Mouse (Mus musculus) stomach, embryonic 15.5 days (tissue): ENCODE data around the gene Nr5a2. TPM values are rescaled to one million over a fixed set of nuclear protein-coding genes. Genes with fewer than 3 reads are reported as not detected.

Experiments
- ATAC-seq: fragments of 200-750 bp; cut with Nextera tagmentation; 2 replicates; pipeline ENCODE4 v1.8.0; 2017; ENCODE audit warnings: low read depth, moderate number of reproducible peaks, moderate TSS enrichment; ENCODE audit not compliant: insufficient read depth, low FRiP score
- H3K27ac ChIP-seq: fragments of 300-500 bp; sonication (generic); 2 replicates; pipeline ENCODE4 v1.5.1; 2015; ENCODE audit warnings: mild to moderate bottlenecking, inconsistent platforms
- H3K27me3 ChIP-seq: fragments of 300-500 bp; sonication (generic); replicated peaks from 2 replicates; pipeline ENCODE4 v1.6.1; 2015; ENCODE audit warnings: inconsistent platforms
- H3K36me3 ChIP-seq: fragments of 300-500 bp; sonication (generic); 2 replicates; pipeline ENCODE4 v1.6.1; 2015; ENCODE audit warnings: inconsistent platforms
- H3K4me1 ChIP-seq: fragments of 300-500 bp; sonication (generic); 2 replicates; pipeline ENCODE4 v1.6.1; 2015; ENCODE audit warnings: inconsistent platforms
- H3K4me2 ChIP-seq: fragments of 300-500 bp; sonication (generic); 2 replicates; pipeline ENCODE4 v1.6.1; 2015; ENCODE audit warnings: mild to moderate bottlenecking, inconsistent platforms
- H3K4me3 ChIP-seq: fragments of 300-500 bp; sonication (generic); replicated peaks from 2 replicates; pipeline ENCODE4 v1.5.1; 2015; ENCODE audit warnings: inconsistent platforms
- H3K9ac ChIP-seq: fragments of 300-500 bp; sonication (generic); 2 replicates; pipeline ENCODE4 v1.6.1; 2015; ENCODE audit warnings: inconsistent platforms
- H3K9me3 ChIP-seq: fragments of 300-500 bp; sonication (generic); 2 replicates; pipeline ENCODE4 v1.6.1; 2016; ENCODE audit warnings: inconsistent platforms
- WGBS: fragments of 180-500 bp; shearing (Covaris S2); methylation state at CpG from one replicate; pipeline ENCODE4 v1.1.7; 2015; 5-methylcytosine and 5-hydroxymethylcytosine counted together
- polyA plus RNA-seq: library from polyadenylated mRNA; unstranded; fragments of >200 nt; fragmentation: Nextera tagmentation; extraction: Ambion mirVana; gene quantifications from 2 replicates; pipeline ENCODE4 v1.2.1, GENCODE M21; 2015

Nr5a2 gene
- 6.3 and 8.1 TPM in 2 replicates for polyA plus RNA-seq

DNA sequence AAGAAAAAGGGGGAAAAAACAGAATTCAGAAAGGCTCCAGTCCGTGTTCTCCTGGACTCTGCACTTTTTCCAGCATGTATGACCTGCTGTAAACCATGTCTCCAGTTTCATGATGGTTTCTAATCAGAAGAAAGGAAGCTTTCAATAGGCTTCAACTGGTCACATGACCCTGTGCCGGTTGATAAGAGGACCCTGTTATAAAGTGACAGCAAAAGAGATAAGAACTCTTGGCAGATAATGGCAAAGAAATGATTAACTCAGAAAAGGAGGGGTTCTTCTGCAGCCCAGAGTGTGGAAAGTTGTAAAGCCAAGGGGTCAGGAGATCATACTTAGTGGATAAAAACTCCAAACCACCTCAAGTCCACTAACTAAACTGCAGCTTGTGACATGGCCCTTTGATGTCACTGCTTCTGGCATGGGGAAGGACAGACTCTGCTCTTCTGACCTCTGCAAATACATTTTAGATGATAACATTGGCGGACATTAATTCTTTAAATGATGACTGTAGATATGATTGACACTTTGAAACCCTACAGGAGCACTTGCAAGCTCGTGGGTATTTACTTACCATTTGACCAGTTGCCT, at the start of gene Nr5a2:
Gene Nr5a2, minus strand, starts transcription at position 21 of the 585 bp plus-strand sequence.
- Histone ChIP-seq H3K27me3 (peaks cover 7% of the 10 kb centered on the region), H3K4me1 (no peaks in the 10 kb centered on the region)
- 30% methylated on average over 4 of the region's 4 CpGs for WGBS

GRCm38 (mm10) chr1:137008726-137009239, 48.5 kb upstream of the Nr5a2 start:
- Histone ChIP-seq H3K27me3 (no peaks in the 10 kb centered on the region), H3K9me3 (no peaks in the 10 kb centered on the region), H3K36me3 (no peaks in the 10 kb centered on the region), H3K4me2 (no peak overlapping the region), H3K4me3 (no peak overlapping the region), H3K4me1 (no peaks in the 10 kb centered on the region), H3K9ac (no peak overlapping the region), H3K27ac (no peak overlapping the region)
- 56% methylated on average over 6 of the region's 6 CpGs for WGBS
- ATAC-seq: no peak

More for the DNA sequence above, at the start of gene Nr5a2:
- Histone ChIP-seq H3K9ac (no peak within 1 kb of the TSS), H3K9me3 (no peaks in the 10 kb centered on the region), H3K27ac (peak within 1 kb of the TSS; percentile 63; the same call in 1 of the 2 replicates), H3K36me3 (no peaks in the 10 kb centered on the region), H3K4me2 (no peak within 1 kb of the TSS), H3K4me3 (peak within 1 kb of the TSS; percentile 20; the same call in 1 of the 2 replicates)
- peak; percentile 72 for ATAC-seq

GRCm38 (mm10) chr1:137003816-137004215, 43.6 kb upstream of the Nr5a2 start:
- Histone ChIP-seq H3K4me1 (no peaks in the 10 kb centered on the region), H3K27ac (no peak overlapping the region), H3K9me3 (no peaks in the 10 kb centered on the region), H3K27me3 (no peaks in the 10 kb centered on the region), H3K4me2 (no peak overlapping the region), H3K9ac (no peak overlapping the region), H3K36me3 (no peaks in the 10 kb centered on the region), H3K4me3 (no peak overlapping the region)
- ATAC-seq: no peak
- WGBS: 89% methylated on average over 1 of the region's 1 CpGs

- H3K36me3 ChIP-seq: no peaks in the 10 kb centered on the region
- H3K9ac ChIP-seq: no peak overlapping the region
- 93% methylated on average over 1 of the region's 1 CpGs for WGBS
- no peak overlapping the region for H3K27ac ChIP-seq
- H3K27me3 ChIP-seq: no peaks in the 10 kb centered on the region
- ATAC-seq: no peak
- H3K4me1 ChIP-seq: no peaks in the 10 kb centered on the region
- no peak overlapping the region for H3K4me3 ChIP-seq
- H3K9me3 ChIP-seq: no peaks in the 10 kb centered on the region
- no peak overlapping the region for H3K4me2 ChIP-seq
Measured at GRCm38 (mm10) chr1:137003144-137003543, 42.9 kb upstream of the Nr5a2 start.

DNA sequence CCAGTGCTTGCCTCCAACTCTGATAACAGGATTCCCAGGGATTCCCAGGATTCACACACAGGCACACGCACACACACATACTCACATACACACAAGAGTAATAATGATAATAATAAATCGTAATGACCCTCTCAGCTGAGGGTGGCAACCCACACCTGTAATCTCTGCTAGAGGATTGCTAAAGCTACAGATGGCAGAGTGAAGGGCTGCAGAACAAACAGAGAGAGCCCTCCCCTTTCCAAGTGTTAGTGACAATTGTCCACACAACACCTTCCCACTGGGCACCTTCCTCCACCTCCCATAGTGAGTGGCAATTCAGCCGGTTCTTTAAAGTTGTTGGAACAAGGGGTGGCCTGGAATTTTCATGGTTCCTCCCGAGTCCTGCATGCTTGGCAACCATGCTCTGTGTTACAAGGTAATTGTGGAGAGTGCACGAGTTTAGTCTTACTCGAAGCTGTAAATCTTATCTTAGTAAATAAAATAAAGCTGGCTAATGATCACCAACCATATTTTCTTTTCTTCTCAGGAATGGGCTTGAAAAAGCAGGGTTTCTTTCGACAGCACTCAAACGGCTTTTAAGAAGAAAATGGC, 31.6 kb upstream of the Nr5a2 start:
- ATAC-seq: no peak
- H3K4me2 ChIP-seq: no peak overlapping the region
- no peaks in the 10 kb centered on the region for H3K27me3 ChIP-seq
- WGBS: 50% methylated on average over 8 of the region's 8 CpGs
- H3K4me1 ChIP-seq: no peaks in the 10 kb centered on the region
- no peak overlapping the region for H3K4me3 ChIP-seq
- H3K27ac ChIP-seq: no peak overlapping the region
- H3K9me3 ChIP-seq: no peaks in the 10 kb centered on the region
- H3K36me3 ChIP-seq: no peaks in the 10 kb centered on the region
- H3K9ac ChIP-seq: no peak overlapping the region

DNA sequence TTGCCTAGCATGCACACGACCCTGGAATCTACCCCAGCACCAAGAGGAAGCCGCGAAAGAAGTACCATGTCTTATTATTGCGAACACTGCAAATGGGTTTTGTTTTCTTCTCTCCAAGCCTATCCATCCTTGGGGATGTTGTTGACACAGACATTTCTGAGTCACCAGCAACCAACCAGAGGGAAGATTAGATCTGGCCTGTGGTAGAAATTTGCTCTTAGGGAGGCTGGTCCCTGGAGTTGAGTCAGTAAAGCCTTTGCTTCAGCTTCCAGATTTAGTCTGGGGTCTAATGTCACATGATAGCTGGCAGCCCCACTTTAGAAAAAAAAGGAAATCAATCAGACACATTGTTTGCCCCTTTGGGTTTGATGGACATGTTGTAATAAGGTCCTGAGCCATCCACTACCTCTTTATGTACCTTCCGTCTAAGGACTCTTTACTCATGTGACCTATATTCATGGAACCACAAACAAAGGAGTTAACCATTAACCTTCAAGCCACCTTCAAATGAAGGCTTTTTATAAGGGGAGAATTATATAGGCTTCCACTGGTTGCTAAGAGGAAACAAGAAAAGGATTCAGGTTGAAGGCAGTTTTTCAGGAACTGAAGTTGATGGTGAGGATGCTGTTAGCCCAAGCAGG, 20.1 kb upstream of the Nr5a2 start:
- peak; percentile 86 for ATAC-seq

GRCm38 (mm10) chr1:136977867-136978266, 17.6 kb upstream of the Nr5a2 start:
- ATAC-seq: no peak
- no peak overlapping the region for H3K27ac ChIP-seq
- WGBS: 76% methylated on average over 3 of the region's 3 CpGs

More for the DNA sequence above, 20.1 kb upstream of the Nr5a2 start:
- H3K9ac ChIP-seq: no peak overlapping the region
- WGBS: 53% methylated on average over 5 of the region's 5 CpGs
- H3K27ac ChIP-seq: no peak overlapping the region
- no peak overlapping the region for H3K4me3 ChIP-seq
- no peaks in the 10 kb centered on the region for H3K9me3 ChIP-seq
- H3K36me3 ChIP-seq: no peaks in the 10 kb centered on the region
- H3K27me3 ChIP-seq: no peaks in the 10 kb centered on the region
- H3K4me2 ChIP-seq: no peak overlapping the region
- H3K4me1 ChIP-seq: no peaks in the 10 kb centered on the region

GRCm38 (mm10) chr1:136974040-136974439, 13.8 kb upstream of the Nr5a2 start:
- Histone ChIP-seq H3K9ac (no peak overlapping the region), H3K4me1 (no peaks in the 10 kb centered on the region), H3K36me3 (no peaks in the 10 kb centered on the region), H3K4me2 (no peak overlapping the region), H3K4me3 (no peak overlapping the region), H3K27ac (no peak overlapping the region), H3K9me3 (no peaks in the 10 kb centered on the region), H3K27me3 (no peaks in the 10 kb centered on the region)
- WGBS: 66% methylated on average over 3 of the region's 3 CpGs
- no peak for ATAC-seq

More at GRCm38 (mm10) chr1:136977867-136978266, 17.6 kb upstream of the Nr5a2 start:
- Histone ChIP-seq H3K4me3 (no peak overlapping the region), H3K36me3 (no peaks in the 10 kb centered on the region), H3K4me1 (no peaks in the 10 kb centered on the region), H3K4me2 (no peak overlapping the region), H3K9me3 (no peaks in the 10 kb centered on the region), H3K27me3 (no peaks in the 10 kb centered on the region), H3K9ac (no peak overlapping the region)

DNA sequence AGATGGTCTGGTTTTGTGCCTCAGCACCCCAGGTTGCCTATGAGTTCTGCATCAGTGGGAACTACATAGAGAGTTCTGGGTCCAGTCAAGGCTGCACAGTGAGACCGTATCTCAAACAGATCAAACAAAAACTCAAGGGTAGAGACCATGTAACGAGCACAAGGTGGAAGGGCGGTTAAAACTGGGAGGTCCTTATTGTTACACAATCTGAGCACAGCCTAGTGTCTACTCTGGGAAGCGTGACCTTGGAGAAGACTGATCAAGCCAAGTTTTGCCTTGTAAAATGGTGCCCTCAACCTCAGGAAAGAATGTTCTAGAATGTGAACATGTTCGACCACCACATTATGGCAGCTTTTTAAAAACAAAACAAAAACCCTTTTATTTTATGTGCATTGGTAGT, 12.8 kb upstream of the Nr5a2 start:
- ATAC-seq: no peak
- no peak overlapping the region for H3K9ac ChIP-seq
- WGBS: 85% methylated on average over 5 of the region's 5 CpGs
- no peak overlapping the region for H3K4me3 ChIP-seq
- no peaks in the 10 kb centered on the region for H3K9me3 ChIP-seq
- H3K4me1 ChIP-seq: no peaks in the 10 kb centered on the region
- no peak overlapping the region for H3K4me2 ChIP-seq
- no peaks in the 10 kb centered on the region for H3K36me3 ChIP-seq
- no peaks in the 10 kb centered on the region for H3K27me3 ChIP-seq
- H3K27ac ChIP-seq: no peak overlapping the region

DNA sequence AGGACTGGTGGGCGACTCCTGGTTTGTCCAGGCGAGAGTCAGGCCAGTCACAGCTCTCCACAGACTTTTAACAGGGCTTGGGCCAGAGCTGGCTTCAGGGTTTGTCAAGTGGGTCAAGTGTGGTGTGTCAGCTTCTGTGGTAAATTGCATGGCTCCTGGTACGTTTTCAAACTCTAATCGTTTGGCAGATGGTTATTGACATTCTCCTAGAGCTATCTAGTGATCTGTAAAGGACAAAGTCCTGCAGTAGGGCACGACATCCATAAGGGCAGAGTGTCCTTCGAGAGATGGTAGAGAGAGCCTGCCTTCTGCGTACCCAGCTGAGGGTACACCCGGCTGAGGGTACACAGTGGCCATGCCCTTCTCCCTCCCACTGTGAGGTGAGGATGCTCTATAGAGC, 10.7 kb upstream of the Nr5a2 start:
- Histone ChIP-seq H3K36me3 (no peaks in the 10 kb centered on the region), H3K4me2 (no peak overlapping the region), H3K9me3 (no peaks in the 10 kb centered on the region), H3K27ac (no peak overlapping the region), H3K27me3 (no peaks in the 10 kb centered on the region), H3K9ac (no peak overlapping the region), H3K4me3 (no peak overlapping the region), H3K4me1 (no peaks in the 10 kb centered on the region)
- ATAC-seq: no peak
- WGBS: 79% methylated on average over 8 of the region's 8 CpGs

DNA sequence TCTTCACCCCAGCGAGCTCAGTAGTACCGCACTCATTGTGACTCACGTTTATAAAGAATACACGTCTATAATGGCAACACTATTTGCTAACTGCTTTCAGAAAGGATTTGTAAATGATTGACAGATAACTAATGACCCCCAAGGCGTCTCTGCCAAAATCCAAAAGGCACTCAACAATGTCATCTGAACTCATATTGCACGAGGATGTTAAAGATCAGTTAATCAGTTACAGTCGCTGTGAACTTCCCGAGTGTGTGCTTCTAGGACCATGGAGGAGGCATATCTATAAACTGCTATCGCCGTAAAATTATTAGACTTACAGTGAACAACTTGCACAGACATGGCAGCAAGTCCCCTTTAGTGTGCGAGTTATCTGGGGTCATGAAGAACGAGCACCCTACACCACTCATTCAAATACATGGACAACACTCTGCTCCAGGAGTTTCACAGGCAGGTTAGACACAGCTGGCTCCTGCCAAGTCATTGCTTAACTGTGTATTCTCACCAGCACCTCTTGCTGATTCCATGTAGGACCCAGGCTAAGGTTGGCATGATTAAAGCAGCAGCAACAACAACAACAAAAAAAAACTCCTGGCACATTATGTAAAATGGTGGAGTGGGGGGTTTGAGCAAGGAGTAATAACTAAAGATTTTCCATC, 6.6 kb upstream of the Nr5a2 start:
- peak overlapping the region; percentile 61 for H3K27ac ChIP-seq
- no peaks in the 10 kb centered on the region for H3K36me3 ChIP-seq
- H3K27me3 ChIP-seq: no peaks in the 10 kb centered on the region
- WGBS: 57% methylated on average over 12 of the region's 12 CpGs
- peak; percentile 16; the same call in 1 of the 2 replicates for ATAC-seq
- H3K4me2 ChIP-seq: no peak overlapping the region
- no peaks in the 10 kb centered on the region for H3K9me3 ChIP-seq
- H3K4me1 ChIP-seq: no peaks in the 10 kb centered on the region
- no peak overlapping the region for H3K9ac ChIP-seq
- no peak overlapping the region for H3K4me3 ChIP-seq

DNA sequence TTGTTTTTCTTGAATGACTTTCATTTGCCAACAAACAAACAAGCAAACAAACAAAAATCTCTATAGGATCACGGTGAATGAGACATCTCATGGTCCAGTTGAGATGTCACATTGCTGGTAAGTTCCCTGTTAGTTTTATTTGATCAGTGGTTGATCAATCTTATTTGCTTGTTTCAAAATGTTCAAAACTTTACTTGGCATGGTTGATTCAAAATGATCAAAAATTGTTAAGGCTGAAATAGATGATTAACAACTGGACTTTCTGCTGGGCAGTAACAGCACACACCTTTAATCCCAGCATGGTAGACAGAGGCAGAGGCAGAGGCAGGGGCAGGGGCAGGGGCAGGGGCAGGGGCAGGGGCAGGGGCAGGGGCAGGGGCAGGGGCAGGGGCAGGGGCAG, 757 bp downstream of the Nr5a2 start:
- peak overlapping the region; percentile 20; the same call in 1 of the 2 replicates for H3K4me3 ChIP-seq
- H3K9me3 ChIP-seq: no peaks in the 10 kb centered on the region
- no peaks in the 10 kb centered on the region for H3K4me1 ChIP-seq
- H3K27me3 ChIP-seq: peaks cover 14% of the 10 kb centered on the region
- H3K4me2 ChIP-seq: no peak overlapping the region
- 60% methylated on average over 1 of the region's 1 CpGs for WGBS
- no peaks in the 10 kb centered on the region for H3K36me3 ChIP-seq
- no peak for ATAC-seq
- no peak overlapping the region for H3K27ac ChIP-seq
- no peak overlapping the region for H3K9ac ChIP-seq
